Mouse (Mus musculus) forebrain, embryonic 16.5 days (tissue): ENCODE results near the gene Nkx3-2. TPM values are rescaled to one million over a fixed set of nuclear protein-coding genes. Genes with fewer than 3 reads are reported as not detected.

Experiments
- ATAC-seq: fragments of 200-750 bp; cut with Nextera tagmentation; 2 replicates; pipeline ENCODE4 v1.8.0; 2017; ENCODE audit warnings: mild to moderate bottlenecking, moderate library complexity
- H3K27ac ChIP-seq: fragments of 300-500 bp; sonication (generic); 2 replicates; pipeline ENCODE4 v1.5.1; 2014; ENCODE audit warnings: low read length, control low read depth
- H3K27me3 ChIP-seq: fragments of 300-500 bp; sonication (generic); replicated peaks from 2 replicates; pipeline ENCODE4 v1.6.1; 2014; ENCODE audit warnings: low read length; ENCODE audit not compliant: control insufficient read depth, insufficient read depth
- H3K36me3 ChIP-seq: fragments of 300-500 bp; sonication (generic); 2 replicates; pipeline ENCODE4 v1.6.1; 2014; ENCODE audit not compliant: control insufficient read depth, insufficient read depth
- H3K4me1 ChIP-seq: fragments of 300-500 bp; sonication (generic); replicated peaks from 2 replicates; pipeline ENCODE4 v1.6.1; 2014; ENCODE audit warnings: low read length; ENCODE audit not compliant: control insufficient read depth, insufficient read depth
- H3K4me2 ChIP-seq: fragments of 300-500 bp; sonication (generic); 2 replicates; pipeline ENCODE4 v1.6.1; 2014; ENCODE audit warnings: mild to moderate bottlenecking, low read length, control low read depth
- H3K4me3 ChIP-seq: fragments of 300-500 bp; sonication (generic); replicated peaks from 2 replicates; pipeline ENCODE4 v1.5.1; 2014; ENCODE audit warnings: mild to moderate bottlenecking, low read length, control low read depth
- H3K9ac ChIP-seq: fragments of 300-500 bp; sonication (generic); replicated peaks from 2 replicates; pipeline ENCODE4 v1.6.1; 2014; ENCODE audit warnings: low read depth, low read length, control low read depth
- H3K9me3 ChIP-seq: fragments of 300-500 bp; sonication (generic); 2 replicates; pipeline ENCODE4 v1.6.1; 2016; ENCODE audit warnings: low read length; ENCODE audit not compliant: control insufficient read depth
- WGBS: fragments of 180-500 bp; shearing (Covaris S2); extraction: QIAGEN DNeasy Blood & Tissue Kit; methylation state at CpG from one replicate; pipeline ENCODE4 v1.1.7; 2014; 5-methylcytosine and 5-hydroxymethylcytosine counted together
- polyA plus RNA-seq: library from polyadenylated mRNA; unstranded; fragments of >200 nt; fragmentation: Nextera tagmentation; extraction: Ambion mirVana; gene quantifications from 2 replicates; pipeline ENCODE4 v1.2.1, GENCODE M21; 2015

The Nkx3-2 gene
- polyA plus RNA-seq, 1 experiment from 2014 or later = not detected

GRCm38 (mm10) chr5:41765626-41766405, 1.5 kb upstream of the Nkx3-2 start:
- Histone ChIP-seq H3K4me3 (no peak overlapping the region), H3K9me3 (no peaks in the 10 kb centered on the region), H3K9ac (no peak overlapping the region), H3K27me3 (peaks cover 80% of the 10 kb centered on the region), H3K36me3 (no peaks in the 10 kb centered on the region), H3K27ac (no peak overlapping the region), H3K4me1 (peaks cover 30% of the 10 kb centered on the region), H3K4me2 (no peak overlapping the region)
- under 1% methylated on average over 14 of the region's 14 CpGs for WGBS
- no peak for ATAC-seq

- Histone ChIP-seq H3K27me3 (peaks cover 90% of the 10 kb centered on the region), H3K36me3 (no peaks in the 10 kb centered on the region), H3K4me2 (peak overlapping the region; percentile 52), H3K9me3 (no peaks in the 10 kb centered on the region), H3K9ac (no peak overlapping the region), H3K27ac (no peak overlapping the region), H3K4me3 (peak overlapping the region; percentile 31), H3K4me1 (peaks cover 30% of the 10 kb centered on the region)
- WGBS = under 1% methylated on average over 39 of the region's 41 CpGs
- 0 out of 2 replicates have a peak, but pooled peaks have one; percentile 19 for ATAC-seq
Measured at GRCm38 (mm10) chr5:41762947-41763730, 1.2 kb downstream of the Nkx3-2 start.

GRCm38 (mm10) chr5:41762141-41762946, 2.0 kb downstream of the Nkx3-2 start:
- Histone ChIP-seq H3K9me3 (no peaks in the 10 kb centered on the region), H3K27me3 (peaks cover 90% of the 10 kb centered on the region), H3K27ac (no peak overlapping the region), H3K4me1 (peaks cover 24% of the 10 kb centered on the region), H3K4me3 (no peak overlapping the region), H3K9ac (no peak overlapping the region), H3K4me2 (no peak overlapping the region), H3K36me3 (no peaks in the 10 kb centered on the region)
- WGBS = 3% methylated on average over 27 of the region's 27 CpGs
- ATAC-seq = no peak

GRCm38 (mm10) chr5:41761509-41762140, 2.7 kb downstream of the Nkx3-2 start:
- H3K9ac ChIP-seq = no peak overlapping the region
- no peaks in the 10 kb centered on the region; the same call in 1 of the 2 replicates for H3K9me3 ChIP-seq
- under 1% methylated on average over 54 of the region's 56 CpGs for WGBS
- peaks cover 91% of the 10 kb centered on the region for H3K27me3 ChIP-seq
- no peak for ATAC-seq
- H3K4me1 ChIP-seq = peaks cover 20% of the 10 kb centered on the region
- H3K4me2 ChIP-seq = no peak overlapping the region; the same call in 1 of the 2 replicates
- no peak overlapping the region for H3K27ac ChIP-seq
- H3K36me3 ChIP-seq = no peaks in the 10 kb centered on the region
- no peak overlapping the region for H3K4me3 ChIP-seq

GRCm38 (mm10) chr5:41760831-41761508, 3.3 kb downstream of the Nkx3-2 start:
- WGBS = 2% methylated on average over 22 of the region's 22 CpGs
- no peak for ATAC-seq
- Histone ChIP-seq H3K27me3 (peaks cover 91% of the 10 kb centered on the region), H3K9ac (no peak overlapping the region), H3K36me3 (no peaks in the 10 kb centered on the region), H3K4me1 (peaks cover 20% of the 10 kb centered on the region), H3K9me3 (no peaks in the 10 kb centered on the region; the same call in 1 of the 2 replicates), H3K4me2 (no peak overlapping the region), H3K27ac (no peak overlapping the region), H3K4me3 (no peak overlapping the region)

- Histone ChIP-seq H3K27ac (no peak overlapping the region), H3K4me1 (peaks cover 22% of the 10 kb centered on the region), H3K4me3 (no peak overlapping the region), H3K4me2 (no peak overlapping the region), H3K36me3 (no peaks in the 10 kb centered on the region), H3K9me3 (no peaks in the 10 kb centered on the region; the same call in 1 of the 2 replicates), H3K9ac (no peak overlapping the region), H3K27me3 (peaks cover 92% of the 10 kb centered on the region)
- no peak for ATAC-seq
- 1% methylated on average over 8 of the region's 8 CpGs for WGBS
Measured at GRCm38 (mm10) chr5:41760071-41760470, 4.2 kb downstream of the Nkx3-2 start.

GRCm38 (mm10) chr5:41758671-41759639, 5.3 kb downstream of the Nkx3-2 start:
- H3K27me3 ChIP-seq = peaks cover 92% of the 10 kb centered on the region
- no peak overlapping the region for H3K9ac ChIP-seq
- no peaks in the 10 kb centered on the region; the same call in 1 of the 2 replicates for H3K9me3 ChIP-seq
- H3K4me2 ChIP-seq = no peak overlapping the region
- H3K4me3 ChIP-seq = no peak overlapping the region
- WGBS = 6% methylated on average over 19 of the region's 19 CpGs
- ATAC-seq = no peak
- H3K4me1 ChIP-seq = peaks cover 18% of the 10 kb centered on the region
- no peaks in the 10 kb centered on the region for H3K36me3 ChIP-seq
- no peak overlapping the region for H3K27ac ChIP-seq
